Comparison of ENCODE assay signal across 28 mouse cellular contexts in genomic region chr3:36559606-36560005, GRCm38 (mm10). TPM values are rescaled to one million over a fixed set of nuclear protein-coding genes. Genes with fewer than 3 reads are reported as not detected.
A peak's percentile ranks its signal among the peaks of the same experiment; 100 is the strongest.
DNase-seq lines count a peak whose midpoint lies in the region; ATAC-seq and TF ChIP-seq lines count a peak whose summit lies in the region.
"Had no signal": no experiment of that assay in that cellular context is flagged by ENCODE, and none has a peak within 500 bp of the region (broad histone marks: within the 10 kb centered on the region; RNA-seq: fewer than 3 reads in every experiment).

No protein-coding gene starts in this region.

- H3K36me3 ChIP-seq in hindbrain, postnatal 0 days (ENCODE audit: insufficient read depth, low read length), result peaks cover 62% of the 10 kb centered on the region
- H3K36me3 ChIP-seq in hindbrain, embryonic 10.5 days, result peaks cover 100% of the 10 kb centered on the region
- H3K36me3 ChIP-seq in erythroblast, embryonic 14.5 days (ENCODE audit: control insufficient read depth), result peaks cover 90% of the 10 kb centered on the region
- H3K36me3 ChIP-seq in liver, embryonic 13.5 days, result peaks cover 82% of the 10 kb centered on the region

- no peak overlapping the region for H3K9ac ChIP-seq in hindbrain, postnatal 0 days (replicated peaks; ENCODE audit: low read length)
- 0 out of 2 replicates have a peak overlapping the region, but pooled peaks have one; percentile 7 for H3K9ac ChIP-seq in liver, embryonic 13.5 days
- H3K9ac ChIP-seq: embryonic facial prominence, embryonic 12.5 days; hindbrain, embryonic 15.5 days; kidney, embryonic 15.5 days had no signal

- TF ChIP-seq CTCF in hindbrain, postnatal 0 days (IDR thresholded peaks at IDR 0.05; ENCODE audit: low read depth), result no peak

- intact Hi-C loops in left cerebral cortex, postnatal 10 days (cut with DNase I), result no loop called here

- WGBS in hindbrain, postnatal 0 days, result 90% methylated on average over 4 of the region's 4 CpGs
- 92% methylated on average over 4 of the region's 4 CpGs for WGBS in hindbrain, embryonic 10.5 days
- WGBS in liver, embryonic 13.5 days (ENCODE audit: insufficient replicate concordance), result 47% methylated on average over 4 of the region's 4 CpGs

- H3K9me3 ChIP-seq in hindbrain, postnatal 0 days (ENCODE audit: low read length), result no peaks in the 10 kb centered on the region
- H3K9me3 ChIP-seq in hindbrain, embryonic 10.5 days, result no peaks in the 10 kb centered on the region
- H3K9me3 ChIP-seq in erythroblast, embryonic 14.5 days (ENCODE audit: control insufficient read depth, low read length), result no peaks in the 10 kb centered on the region
- H3K9me3 ChIP-seq in liver, embryonic 13.5 days (replicated peaks), result no peaks in the 10 kb centered on the region
- H3K9me3 ChIP-seq: embryonic facial prominence, embryonic 12.5 days; heart, embryonic 10.5 days; hindbrain, embryonic 15.5 days; kidney, embryonic 15.5 days; megakaryocyte, embryonic 14.5 days had no signal

- no peaks in the 10 kb centered on the region for H3K4me1 ChIP-seq in hindbrain, postnatal 0 days (ENCODE audit: insufficient read depth, low read length)
- H3K4me1 ChIP-seq in hindbrain, embryonic 10.5 days (replicated peaks), result no peaks in the 10 kb centered on the region
- peaks cover 23% of the 10 kb centered on the region for H3K4me1 ChIP-seq in erythroblast, embryonic 14.5 days (ENCODE audit: control insufficient read depth)
- H3K4me1 ChIP-seq in liver, embryonic 13.5 days (replicated peaks), result peaks cover 16% of the 10 kb centered on the region
- H3K4me1 ChIP-seq: embryonic facial prominence, embryonic 12.5 days; heart, embryonic 10.5 days; hindbrain, embryonic 15.5 days; kidney, embryonic 15.5 days; megakaryocyte, embryonic 14.5 days had no signal

- no peak overlapping the region for H3K4me3 ChIP-seq in hindbrain, postnatal 0 days (ENCODE audit: low read length)
- no peak overlapping the region for H3K4me3 ChIP-seq in hindbrain, embryonic 10.5 days
- H3K4me3 ChIP-seq in erythroblast, embryonic 14.5 days (replicated peaks), result peak overlapping the region; percentile 40
- H3K4me3 ChIP-seq in liver, embryonic 13.5 days (replicated peaks), result no peak overlapping the region
- H3K4me3 ChIP-seq: embryonic facial prominence, embryonic 12.5 days; heart, embryonic 10.5 days; hindbrain, embryonic 15.5 days; kidney, embryonic 15.5 days; left cerebral cortex, adult 2 months; megakaryocyte, embryonic 14.5 days had no signal

- ATAC-seq in hindbrain, postnatal 0 days, result 0 out of 2 replicates have a peak, but pooled peaks have one; percentile 21
- ATAC-seq in liver, embryonic 13.5 days (ENCODE audit: low read depth), result peak; percentile 97
- ATAC-seq in megakaryocyte-erythroid progenitor cell, adult 5-6 weeks (replicated peaks; ENCODE audit: low FRiP score, low TSS enrichment, poor library complexity, severe bottlenecking), result peak; percentile 83
- ATAC-seq: forebrain, embryonic 16.5 days had no signal

- H3K4me2 ChIP-seq in hindbrain, postnatal 0 days (ENCODE audit: low read depth, low read length), result no peak overlapping the region
- H3K4me2 ChIP-seq in liver, embryonic 13.5 days, result peak overlapping the region; percentile 20; the same call in 1 of the 2 replicates
- H3K4me2 ChIP-seq: embryonic facial prominence, embryonic 12.5 days; hindbrain, embryonic 15.5 days; kidney, embryonic 15.5 days had no signal

- no peaks in the 10 kb centered on the region for H3K27me3 ChIP-seq in hindbrain, postnatal 0 days (ENCODE audit: insufficient read depth, low read length)
- H3K27me3 ChIP-seq in hindbrain, embryonic 10.5 days (ENCODE audit: insufficient read depth, poor library complexity, severe bottlenecking), result no peaks in the 10 kb centered on the region
- H3K27me3 ChIP-seq in erythroblast, embryonic 14.5 days (ENCODE audit: control insufficient read depth), result no peaks in the 10 kb centered on the region
- no peaks in the 10 kb centered on the region for H3K27me3 ChIP-seq in liver, embryonic 13.5 days
- H3K27me3 ChIP-seq: embryonic facial prominence, embryonic 12.5 days; hindbrain, embryonic 15.5 days; kidney, embryonic 15.5 days; megakaryocyte, embryonic 14.5 days had no signal

- no peak overlapping the region for H3K27ac ChIP-seq in hindbrain, postnatal 0 days
- H3K27ac ChIP-seq in hindbrain, embryonic 10.5 days, result no peak overlapping the region
- peak overlapping the region; percentile 37; the same call in 1 of the 2 replicates for H3K27ac ChIP-seq in liver, embryonic 13.5 days
- H3K27ac ChIP-seq: embryonic facial prominence, embryonic 12.5 days; heart, embryonic 10.5 days; hindbrain, embryonic 15.5 days; kidney, embryonic 15.5 days; left cerebral cortex, adult 2 months had no signal

- DNase-seq in hindbrain, postnatal 0 days (ENCODE audit: low spot score), result no peak
- DNase-seq in hindbrain, embryonic 10.5 days (ENCODE audit: low spot score), result no peak
- DNase-seq in liver, embryonic 13.5 days, result peak; percentile 62
- no peak for DNase-seq in right cerebral cortex, postnatal 14 days
- no peak for DNase-seq in left cerebral cortex, postnatal 10 days (ENCODE audit: extremely low spot score in 1 of 2, low spot score in 2 of 2)
- DNase-seq in cerebellum, postnatal 4 days (ENCODE audit: low spot score in 2 of 2), result no peak
- DNase-seq: adrenal gland, postnatal 10 days; cerebellum, adult 9-10 months; gastrocnemius, postnatal 10 days; heart, postnatal 4 days; kidney, adult 11 months; kidney, postnatal 4 days; layer of hippocampus, adult 9-11 months; lung, adult 2 months; midbrain, embryonic 14.5 days; right cerebral cortex, postnatal 25 days; thymus, adult 2 months had no signal

RNA-seq across cellular contexts. Expression of gene Exosc9, which starts 7.2 kb away (rescaled TPM):
- 34.9 and 37.2 TPM in 2 replicates for total RNA-seq in hindbrain, postnatal 0 days (2014; rRNA removed)
- polyA plus RNA-seq in hindbrain, postnatal 0 days (2015; fragmentation: Nextera tagmentation; extraction: Ambion mirVana), result 68.2 and 70.5 TPM in 2 replicates
- 91.7 and 101 TPM in 2 replicates for polyA plus RNA-seq in hindbrain, embryonic 10.5 days (2016; fragmentation: Nextera tagmentation; extraction: Ambion mirVana)
- 0.22 and 0.24 TPM in 2 replicates for polyA plus RNA-seq in erythroblast, embryonic 14.5 days (2012)
- polyA plus RNA-seq in liver, embryonic 13.5 days (2015; fragmentation: Nextera tagmentation; extraction: Ambion mirVana), result 56.8 and 57.3 TPM in 2 replicates
- 57.8 and 68.1 TPM in 2 replicates for total RNA-seq in megakaryocyte-erythroid progenitor cell, adult 5-6 weeks (2014; fragmentation: Nextera tagmentation)
- total RNA-seq in megakaryocyte-erythroid progenitor cell, adult 5-6 weeks (2017), result 117 and 135 TPM in 2 replicates
- total RNA-seq in left cerebral cortex, postnatal 10 days (2021), result 10 to 100 TPM; 49.9 to 50.6 TPM

RNA-seq across cellular contexts. Expression of gene Ccna2, which starts 12.3 kb away (rescaled TPM):
- total RNA-seq in hindbrain, postnatal 0 days (2014; rRNA removed), result 54.1 and 69.2 TPM in 2 replicates
- polyA plus RNA-seq in hindbrain, postnatal 0 days (2015; fragmentation: Nextera tagmentation; extraction: Ambion mirVana), result 30.9 and 34.7 TPM in 2 replicates
- 217 and 241 TPM in 2 replicates for polyA plus RNA-seq in hindbrain, embryonic 10.5 days (2016; fragmentation: Nextera tagmentation; extraction: Ambion mirVana)
- polyA plus RNA-seq in erythroblast, embryonic 14.5 days (2012), result 32.0 and 52.0 TPM in 2 replicates
- 240 and 308 TPM in 2 replicates for polyA plus RNA-seq in liver, embryonic 13.5 days (2015; fragmentation: Nextera tagmentation; extraction: Ambion mirVana)
- 167 and 202 TPM in 2 replicates for total RNA-seq in megakaryocyte-erythroid progenitor cell, adult 5-6 weeks (2014; fragmentation: Nextera tagmentation)
- total RNA-seq in megakaryocyte-erythroid progenitor cell, adult 5-6 weeks (2017), result 173 and 226 TPM in 2 replicates
- 1 to 10 TPM; 4.6 to 7.2 TPM for total RNA-seq in left cerebral cortex, postnatal 10 days (2021)

RNA-seq across cellular contexts. Expression of gene Gm11549, which starts 38.0 kb away (rescaled TPM):
- 1.0 and 1.3 TPM in 2 replicates for total RNA-seq in hindbrain, postnatal 0 days (2014; rRNA removed)
- 0.53 and 0.62 TPM in 2 replicates for polyA plus RNA-seq in hindbrain, postnatal 0 days (2015; fragmentation: Nextera tagmentation; extraction: Ambion mirVana)
- polyA plus RNA-seq in hindbrain, embryonic 10.5 days (2016; fragmentation: Nextera tagmentation; extraction: Ambion mirVana), result 0.07 and 0.50 TPM in 2 replicates
- polyA plus RNA-seq in erythroblast, embryonic 14.5 days (2012), result not detected in 2 replicates
- not detected in 2 replicates for polyA plus RNA-seq in liver, embryonic 13.5 days (2015; fragmentation: Nextera tagmentation; extraction: Ambion mirVana)
- not detected in 2 replicates for total RNA-seq in megakaryocyte-erythroid progenitor cell, adult 5-6 weeks (2014; fragmentation: Nextera tagmentation)
- total RNA-seq in megakaryocyte-erythroid progenitor cell, adult 5-6 weeks (2017), result not detected in 2 replicates
- 10 to 100 TPM; 15.9 to 18.8 TPM for total RNA-seq in left cerebral cortex, postnatal 10 days (2021)
- total RNA-seq: granulocyte monocyte progenitor cell, adult 5-6 weeks had no signal
- polyA plus RNA-seq: heart, embryonic 10.5 days; limb, embryonic 11.5 days had no signal

RNA-seq across cellular contexts. Expression of gene Bbs7, which starts 53.7 kb away (rescaled TPM):
- total RNA-seq in hindbrain, postnatal 0 days (2014; rRNA removed), result 9.2 and 12.1 TPM in 2 replicates
- 14.2 and 17.3 TPM in 2 replicates for polyA plus RNA-seq in hindbrain, postnatal 0 days (2015; fragmentation: Nextera tagmentation; extraction: Ambion mirVana)
- 17.1 and 18.6 TPM in 2 replicates for polyA plus RNA-seq in hindbrain, embryonic 10.5 days (2016; fragmentation: Nextera tagmentation; extraction: Ambion mirVana)
- polyA plus RNA-seq in erythroblast, embryonic 14.5 days (2012), result 0.04 and 0.06 TPM in 2 replicates
- 9.0 and 9.7 TPM in 2 replicates for polyA plus RNA-seq in liver, embryonic 13.5 days (2015; fragmentation: Nextera tagmentation; extraction: Ambion mirVana)
- total RNA-seq in megakaryocyte-erythroid progenitor cell, adult 5-6 weeks (2014; fragmentation: Nextera tagmentation), result 2.4 and 3.4 TPM in 2 replicates
- 3.7 and 4.7 TPM in 2 replicates for total RNA-seq in megakaryocyte-erythroid progenitor cell, adult 5-6 weeks (2017)
- total RNA-seq in left cerebral cortex, postnatal 10 days (2021), result 10 to 100 TPM; 13.6 to 13.9 TPM

Comparison
In these comparisons a context has a peak if more than half of its experiments do, and no peak if none do; other contexts are left out.
1. ATAC-seq: peak in every context shown above with its lines; median percentile 97 in liver, embryonic 13.5 days; 83 in megakaryocyte-erythroid progenitor cell, adult 5-6 weeks; 21 in hindbrain, postnatal 0 days.
2. RNA of gene Exosc9, which starts 7.2 kb away (polyA plus RNA-seq): 91.7 to 101 TPM in hindbrain, embryonic 10.5 days, 68.2 to 70.5 TPM in hindbrain, postnatal 0 days and 56.8 to 57.3 TPM in liver, embryonic 13.5 days; 0.22 to 0.24 TPM in erythroblast, embryonic 14.5 days; every median in the first group is over 10 times any median in the second.